Mouse (Mus musculus): ENCODE results near the gene Erlin1. TPM values are rescaled to one million over a fixed set of nuclear protein-coding genes. Genes with fewer than 3 reads are reported as not detected.

The Erlin1 gene
- polyA plus RNA-seq, 1 experiment from 2014 or later = 16.1 TPM

GRCm38 (mm10) chr19:44103001-44103400 is 33.4 kb upstream of the Erlin1 start:
- Histone ChIP-seq H3K9ac (ENCODE audit: low read length) (no peak overlapping the region), H3K4me3 (ENCODE audit: low read length) (no peak overlapping the region), H3K27me3 (ENCODE audit: control insufficient read depth, insufficient read depth, low read length) (no peaks in the 10 kb centered on the region), H3K9me3 (replicated peaks; ENCODE audit: control insufficient read depth, low read length) (no peaks in the 10 kb centered on the region), H3K4me1 (ENCODE audit: control insufficient read depth, insufficient read depth, low read length) (peaks cover 11% of the 10 kb centered on the region), H3K27ac (ENCODE audit: low read length) (no peak overlapping the region), H3K36me3 (ENCODE audit: control insufficient read depth, insufficient read depth) (peaks cover 5% of the 10 kb centered on the region; the same call in 1 of the 2 replicates), H3K4me2 (ENCODE audit: low read depth, low read length) (no peak overlapping the region)
- no peak for ATAC-seq (replicated peaks; ENCODE audit: extremely low read depth, insufficient read depth, low FRiP score)
- 84% methylated on average over 3 of the region's 3 CpGs for WGBS

GRCm38 (mm10) chr19:44100840-44101239 is 31.3 kb upstream of the Erlin1 start:
- Histone ChIP-seq H3K9ac (ENCODE audit: low read length) (no peak overlapping the region), H3K4me2 (ENCODE audit: low read depth, low read length) (no peak overlapping the region), H3K36me3 (ENCODE audit: control insufficient read depth, insufficient read depth) (peaks cover 16% of the 10 kb centered on the region), H3K4me3 (ENCODE audit: low read length) (no peak overlapping the region), H3K27me3 (ENCODE audit: control insufficient read depth, insufficient read depth, low read length) (no peaks in the 10 kb centered on the region), H3K27ac (ENCODE audit: low read length) (no peak overlapping the region), H3K9me3 (replicated peaks; ENCODE audit: control insufficient read depth, low read length) (0 out of 2 replicates have a peak, but pooled peaks cover under 1% of the 10 kb centered on the region), H3K4me1 (ENCODE audit: control insufficient read depth, insufficient read depth, low read length) (no peaks in the 10 kb centered on the region)
- no peak for ATAC-seq (replicated peaks; ENCODE audit: extremely low read depth, insufficient read depth, low FRiP score)

- H3K9me3 ChIP-seq (replicated peaks; ENCODE audit: control insufficient read depth, low read length) = no peaks in the 10 kb centered on the region
- no peak overlapping the region for H3K4me2 ChIP-seq (ENCODE audit: low read depth, low read length)
- 72% methylated on average over 3 of the region's 3 CpGs for WGBS
- ATAC-seq (replicated peaks; ENCODE audit: extremely low read depth, insufficient read depth, low FRiP score) = no peak
- peaks cover 21% of the 10 kb centered on the region for H3K36me3 ChIP-seq (ENCODE audit: control insufficient read depth, insufficient read depth)
- H3K4me3 ChIP-seq (ENCODE audit: low read length) = no peak overlapping the region
- no peak overlapping the region for H3K27ac ChIP-seq (ENCODE audit: low read length)
- no peaks in the 10 kb centered on the region for H3K4me1 ChIP-seq (ENCODE audit: control insufficient read depth, insufficient read depth, low read length)
- no peaks in the 10 kb centered on the region for H3K27me3 ChIP-seq (ENCODE audit: control insufficient read depth, insufficient read depth, low read length)
- H3K9ac ChIP-seq (ENCODE audit: low read length) = no peak overlapping the region
These were observed 16.7 kb upstream of the Erlin1 start for GRCm38 (mm10) chr19:44086278-44086677.

- H3K4me2 ChIP-seq (ENCODE audit: low read depth, low read length) = no peak overlapping the region
These were observed 11.3 kb upstream of the Erlin1 start for GRCm38 (mm10) chr19:44080920-44081319.

GRCm38 (mm10) chr19:44080023-44080422 is 10.4 kb upstream of the Erlin1 start:
- Histone ChIP-seq H3K36me3 (ENCODE audit: control insufficient read depth, insufficient read depth) (peaks cover 25% of the 10 kb centered on the region), H3K27me3 (ENCODE audit: control insufficient read depth, insufficient read depth, low read length) (no peaks in the 10 kb centered on the region), H3K4me1 (ENCODE audit: control insufficient read depth, insufficient read depth, low read length) (no peaks in the 10 kb centered on the region), H3K4me3 (ENCODE audit: low read length) (no peak overlapping the region), H3K9me3 (replicated peaks; ENCODE audit: control insufficient read depth, low read length) (no peaks in the 10 kb centered on the region), H3K4me2 (ENCODE audit: low read depth, low read length) (no peak overlapping the region), H3K27ac (ENCODE audit: low read length) (no peak overlapping the region), H3K9ac (ENCODE audit: low read length) (no peak overlapping the region)
- ATAC-seq (replicated peaks; ENCODE audit: extremely low read depth, insufficient read depth, low FRiP score) = no peak
- WGBS = 89% methylated on average over 2 of the region's 2 CpGs

More at GRCm38 (mm10) chr19:44080920-44081319, 11.3 kb upstream of the Erlin1 start:
- Histone ChIP-seq H3K4me1 (ENCODE audit: control insufficient read depth, insufficient read depth, low read length) (no peaks in the 10 kb centered on the region), H3K27me3 (ENCODE audit: control insufficient read depth, insufficient read depth, low read length) (no peaks in the 10 kb centered on the region), H3K4me3 (ENCODE audit: low read length) (no peak overlapping the region), H3K9ac (ENCODE audit: low read length) (no peak overlapping the region), H3K27ac (ENCODE audit: low read length) (no peak overlapping the region), H3K9me3 (replicated peaks; ENCODE audit: control insufficient read depth, low read length) (no peaks in the 10 kb centered on the region), H3K36me3 (ENCODE audit: control insufficient read depth, insufficient read depth) (peaks cover 25% of the 10 kb centered on the region)
- ATAC-seq (replicated peaks; ENCODE audit: extremely low read depth, insufficient read depth, low FRiP score) = no peak
- 89% methylated on average over 2 of the region's 2 CpGs for WGBS

- Histone ChIP-seq H3K4me2 (ENCODE audit: low read depth, low read length) (no peak overlapping the region), H3K27ac (ENCODE audit: low read length) (no peak overlapping the region), H3K27me3 (ENCODE audit: control insufficient read depth, insufficient read depth, low read length) (no peaks in the 10 kb centered on the region), H3K9me3 (replicated peaks; ENCODE audit: control insufficient read depth, low read length) (no peaks in the 10 kb centered on the region), H3K4me3 (ENCODE audit: low read length) (no peak overlapping the region), H3K9ac (ENCODE audit: low read length) (no peak overlapping the region), H3K4me1 (ENCODE audit: control insufficient read depth, insufficient read depth, low read length) (no peaks in the 10 kb centered on the region), H3K36me3 (ENCODE audit: control insufficient read depth, insufficient read depth) (peaks cover 25% of the 10 kb centered on the region)
- ATAC-seq (replicated peaks; ENCODE audit: extremely low read depth, insufficient read depth, low FRiP score) = no peak
- WGBS = 79% methylated on average over 4 of the region's 4 CpGs
These were observed 7.4 kb upstream of the Erlin1 start for GRCm38 (mm10) chr19:44077024-44077423.

- Histone ChIP-seq H3K4me1 (ENCODE audit: control insufficient read depth, insufficient read depth, low read length) (no peaks in the 10 kb centered on the region), H3K9ac (ENCODE audit: low read length) (no peak overlapping the region), H3K27ac (ENCODE audit: low read length) (no peak overlapping the region), H3K9me3 (replicated peaks; ENCODE audit: control insufficient read depth, low read length) (no peaks in the 10 kb centered on the region), H3K36me3 (ENCODE audit: control insufficient read depth, insufficient read depth) (peaks cover 25% of the 10 kb centered on the region), H3K4me2 (ENCODE audit: low read depth, low read length) (no peak overlapping the region), H3K27me3 (ENCODE audit: control insufficient read depth, insufficient read depth, low read length) (no peaks in the 10 kb centered on the region), H3K4me3 (ENCODE audit: low read length) (no peak overlapping the region)
- 86% methylated on average over 9 of the region's 9 CpGs for WGBS
- no peak for ATAC-seq (replicated peaks; ENCODE audit: extremely low read depth, insufficient read depth, low FRiP score)
These were observed 6.9 kb upstream of the Erlin1 start for GRCm38 (mm10) chr19:44076457-44076856.

GRCm38 (mm10) chr19:44074986-44075385 is 5.4 kb upstream of the Erlin1 start:
- Histone ChIP-seq H3K27ac (ENCODE audit: low read length) (no peak overlapping the region), H3K9ac (ENCODE audit: low read length) (no peak overlapping the region), H3K4me3 (ENCODE audit: low read length) (no peak overlapping the region), H3K27me3 (ENCODE audit: control insufficient read depth, insufficient read depth, low read length) (no peaks in the 10 kb centered on the region), H3K4me1 (ENCODE audit: control insufficient read depth, insufficient read depth, low read length) (peaks cover 2% of the 10 kb centered on the region; the same call in 1 of the 2 replicates), H3K36me3 (ENCODE audit: control insufficient read depth, insufficient read depth) (peaks cover 23% of the 10 kb centered on the region), H3K9me3 (replicated peaks; ENCODE audit: control insufficient read depth, low read length) (no peaks in the 10 kb centered on the region), H3K4me2 (ENCODE audit: low read depth, low read length) (no peak overlapping the region)
- no peak for ATAC-seq (replicated peaks; ENCODE audit: extremely low read depth, insufficient read depth, low FRiP score)
- WGBS = 73% methylated on average over 11 of the region's 11 CpGs

GRCm38 (mm10) chr19:44071166-44071565 is 1.6 kb upstream of the Erlin1 start:
- Histone ChIP-seq H3K27ac (ENCODE audit: low read length) (no peak overlapping the region), H3K36me3 (ENCODE audit: control insufficient read depth, insufficient read depth) (peaks cover 9% of the 10 kb centered on the region), H3K4me3 (ENCODE audit: low read length) (no peak overlapping the region), H3K27me3 (ENCODE audit: control insufficient read depth, insufficient read depth, low read length) (no peaks in the 10 kb centered on the region), H3K4me1 (ENCODE audit: control insufficient read depth, insufficient read depth, low read length) (peaks cover 8% of the 10 kb centered on the region), H3K4me2 (ENCODE audit: low read depth, low read length) (no peak overlapping the region), H3K9me3 (replicated peaks; ENCODE audit: control insufficient read depth, low read length) (no peaks in the 10 kb centered on the region), H3K9ac (ENCODE audit: low read length) (no peak overlapping the region)
- no peak for ATAC-seq (replicated peaks; ENCODE audit: extremely low read depth, insufficient read depth, low FRiP score)
- WGBS = 65% methylated on average over 5 of the region's 5 CpGs

- peak overlapping the region; percentile 88 for H3K4me3 ChIP-seq (ENCODE audit: low read length)
- peaks cover 9% of the 10 kb centered on the region for H3K36me3 ChIP-seq (ENCODE audit: control insufficient read depth, insufficient read depth)
- 10% methylated on average over 4 of the region's 4 CpGs for WGBS
- H3K27me3 ChIP-seq (ENCODE audit: control insufficient read depth, insufficient read depth, low read length) = no peaks in the 10 kb centered on the region
- peak overlapping the region; percentile 81 for H3K9ac ChIP-seq (ENCODE audit: low read length)
- H3K9me3 ChIP-seq (replicated peaks; ENCODE audit: control insufficient read depth, low read length) = no peaks in the 10 kb centered on the region
- H3K27ac ChIP-seq (ENCODE audit: low read length) = peak overlapping the region; percentile 60; the same call in 1 of the 2 replicates
- H3K4me2 ChIP-seq (ENCODE audit: low read depth, low read length) = peak overlapping the region; percentile 91
- ATAC-seq (replicated peaks; ENCODE audit: extremely low read depth, insufficient read depth, low FRiP score) = no peak
- peaks cover 8% of the 10 kb centered on the region for H3K4me1 ChIP-seq (ENCODE audit: control insufficient read depth, insufficient read depth, low read length)
These were observed 288 bp upstream of the Erlin1 start for GRCm38 (mm10) chr19:44069914-44070232.
